Mouse (Mus musculus) limb, embryonic 14.5 days (tissue): ENCODE measurements around the gene Rangrf. TPM values are rescaled to one million over a fixed set of nuclear protein-coding genes. Genes with fewer than 3 reads are reported as not detected.
A peak's percentile ranks its signal among the peaks of the same experiment; 100 is the strongest.

Source experiments
- ATAC-seq: fragments of 200-750 bp; cut with Nextera tagmentation; 2 replicates; pipeline ENCODE4 v1.8.0; 2017; ENCODE audit warnings: low read depth, moderate number of reproducible peaks, moderate TSS enrichment; ENCODE audit not compliant: low FRiP score
- DNase-seq: peaks from one replicate; pipeline ENCODE4 v3.0.0-alpha.2; 2015; ENCODE audit warnings: low spot score
- H3K27ac ChIP-seq: fragments of 300-500 bp; sonication (generic); replicated peaks from 2 replicates; pipeline ENCODE4 v1.5.1; 2014; ENCODE audit warnings: low read depth, mild to moderate bottlenecking, low read length, moderate library complexity, mixed read lengths
- H3K27me3 ChIP-seq: fragments of 300-500 bp; sonication (generic); 2 replicates; pipeline ENCODE4 v1.6.1; 2014; ENCODE audit warnings: low read length, mixed read lengths; ENCODE audit not compliant: control insufficient read depth, insufficient read depth
- H3K36me3 ChIP-seq: fragments of 300-500 bp; sonication (generic); 2 replicates; pipeline ENCODE4 v1.6.1; 2014; ENCODE audit warnings: mild to moderate bottlenecking, low read length, moderate library complexity, mixed read lengths; ENCODE audit not compliant: control insufficient read depth, insufficient read depth
- H3K4me1 ChIP-seq: fragments of 300-500 bp; sonication (generic); 2 replicates; pipeline ENCODE4 v1.6.1; 2014; ENCODE audit warnings: antibody characterized with exemption, low read length, mixed read lengths; ENCODE audit not compliant: control insufficient read depth, insufficient read depth
- H3K4me2 ChIP-seq: fragments of 300-500 bp; sonication (generic); replicated peaks from 2 replicates; pipeline ENCODE4 v1.6.1; 2014; ENCODE audit warnings: low read depth, mild to moderate bottlenecking, low read length, moderate library complexity; ENCODE audit not compliant: severe bottlenecking
- H3K4me3 ChIP-seq: fragments of 300-500 bp; sonication (generic); replicated peaks from 2 replicates; pipeline ENCODE4 v1.5.1; 2014; ENCODE audit warnings: low read length
- H3K9ac ChIP-seq: fragments of 300-500 bp; sonication (generic); 2 replicates; pipeline ENCODE4 v1.6.1; 2014; ENCODE audit warnings: mild to moderate bottlenecking, low read depth, low read length, moderate library complexity; ENCODE audit not compliant: severe bottlenecking
- H3K9me3 ChIP-seq: fragments of 300-500 bp; sonication (generic); 2 replicates; pipeline ENCODE4 v1.6.1; 2016; ENCODE audit warnings: low read length; ENCODE audit not compliant: control insufficient read depth
- POLR2A ChIP-seq: fragments of 200-500 bp; IDR thresholded peaks from 2 replicates; pipeline ENCODE4 v1.8.0; 2012; ENCODE audit warnings: inconsistent platforms, mild to moderate bottlenecking, moderate library complexity, borderline replicate concordance; ENCODE audit not compliant: insufficient read depth, insufficient read length; ENCODE audit errors: extremely low read depth
- WGBS: fragments of 180-500 bp; shearing (Covaris S2); extraction: QIAGEN DNeasy Blood & Tissue Kit; methylation state at CpG from one replicate; pipeline ENCODE4 v1.1.7; 2014; 5-methylcytosine and 5-hydroxymethylcytosine counted together
- polyA plus RNA-seq, 2 experiments: library from polyadenylated mRNA; depleted of rRNA in 1 of 2; stranded (reverse) in 1 of 2; unstranded in 1 of 2; fragments of >200 nt; fragmentation: Nextera tagmentation in 1 of 2; extraction: Ambion mirVana in 1 of 2; gene quantifications; 2 replicates each; pipeline versions ENCODE4 v1.2.1 to v1.2.3; 2012 to 2014

The Rangrf gene
- polyA plus RNA-seq, 2 experiments, result 42.8 to 43.4 TPM

GRCm38 (mm10) chr11:68987365-68987882 lies 12.4 kb upstream of the Rangrf start:
- no peak for TF ChIP-seq POLR2A
- H3K27me3 ChIP-seq, result no peaks in the 10 kb centered on the region
- no peak overlapping the region for H3K4me2 ChIP-seq
- peaks cover 52% of the 10 kb centered on the region for H3K36me3 ChIP-seq
- no peak overlapping the region for H3K4me3 ChIP-seq
- no peaks in the 10 kb centered on the region for H3K4me1 ChIP-seq
- DNase-seq (no peak), ATAC-seq (no peak)
- H3K9ac ChIP-seq, result no peak overlapping the region
- H3K9me3 ChIP-seq, result no peaks in the 10 kb centered on the region
- 93% methylated on average over 11 of the region's 11 CpGs for WGBS
- H3K27ac ChIP-seq, result no peak overlapping the region

GRCm38 (mm10) chr11:68982639-68983369 lies 7.8 kb upstream of the Rangrf start:
- Histone ChIP-seq H3K4me2 (no peak overlapping the region), H3K9me3 (no peaks in the 10 kb centered on the region), H3K27ac (no peak overlapping the region), H3K36me3 (peaks cover 9% of the 10 kb centered on the region), H3K9ac (no peak overlapping the region), H3K4me1 (no peaks in the 10 kb centered on the region), H3K27me3 (no peaks in the 10 kb centered on the region), H3K4me3 (no peak overlapping the region)
- TF ChIP-seq POLR2A, result no peak
- peak; percentile 86 for DNase-seq
- WGBS, result 36% methylated on average over 4 of the region's 4 CpGs
- ATAC-seq, result peak; percentile 47; the same call in 1 of the 2 replicates

- Histone ChIP-seq H3K9ac (no peak overlapping the region), H3K36me3 (0 out of 2 replicates have a peak, but pooled peaks cover under 1% of the 10 kb centered on the region), H3K4me2 (no peak overlapping the region), H3K9me3 (no peaks in the 10 kb centered on the region), H3K4me3 (no peak overlapping the region), H3K27ac (no peak overlapping the region), H3K4me1 (no peaks in the 10 kb centered on the region), H3K27me3 (no peaks in the 10 kb centered on the region)
- ATAC-seq (no peak), DNase-seq (no peak)
- WGBS, result 57% methylated on average over 3 of the region's 3 CpGs
- no peak for TF ChIP-seq POLR2A
Observed at GRCm38 (mm10) chr11:68980919-68981318, 5.9 kb upstream of the Rangrf start.

- TF ChIP-seq POLR2A, result no peak
- Histone ChIP-seq H3K4me3 (no peak overlapping the region), H3K9me3 (no peaks in the 10 kb centered on the region), H3K4me1 (no peaks in the 10 kb centered on the region), H3K36me3 (no peaks in the 10 kb centered on the region), H3K27ac (no peak overlapping the region), H3K27me3 (no peaks in the 10 kb centered on the region), H3K9ac (no peak overlapping the region), H3K4me2 (no peak overlapping the region)
- ATAC-seq (no peak), DNase-seq (no peak)
- 63% methylated on average over 5 of the region's 5 CpGs for WGBS
Observed at GRCm38 (mm10) chr11:68979320-68979733, 4.3 kb upstream of the Rangrf start.

GRCm38 (mm10) chr11:68975601-68976000 lies 616 bp upstream of the Rangrf start:
- H3K27ac ChIP-seq, result no peak overlapping the region
- no peak overlapping the region for H3K4me3 ChIP-seq
- H3K9me3 ChIP-seq, result no peaks in the 10 kb centered on the region
- H3K4me2 ChIP-seq, result no peak overlapping the region
- no peak for DNase-seq
- H3K27me3 ChIP-seq, result no peaks in the 10 kb centered on the region
- ATAC-seq, result no peak
- 94% methylated on average over 1 of the region's 1 CpGs for WGBS
- H3K36me3 ChIP-seq, result no peaks in the 10 kb centered on the region
- H3K4me1 ChIP-seq, result peaks cover 4% of the 10 kb centered on the region; the same call in 1 of the 2 replicates
- no peak overlapping the region for H3K9ac ChIP-seq
- TF ChIP-seq POLR2A, result no peak
